Mouse (Mus musculus): Measurements from ENCODE around the gene Ypel3. TPM values are rescaled to one million over a fixed set of nuclear protein-coding genes. Genes with fewer than 3 reads are reported as not detected.

Gene Ypel3
- polyA plus RNA-seq, 1 experiment from 2014 or later = 84.9 TPM

DNA sequence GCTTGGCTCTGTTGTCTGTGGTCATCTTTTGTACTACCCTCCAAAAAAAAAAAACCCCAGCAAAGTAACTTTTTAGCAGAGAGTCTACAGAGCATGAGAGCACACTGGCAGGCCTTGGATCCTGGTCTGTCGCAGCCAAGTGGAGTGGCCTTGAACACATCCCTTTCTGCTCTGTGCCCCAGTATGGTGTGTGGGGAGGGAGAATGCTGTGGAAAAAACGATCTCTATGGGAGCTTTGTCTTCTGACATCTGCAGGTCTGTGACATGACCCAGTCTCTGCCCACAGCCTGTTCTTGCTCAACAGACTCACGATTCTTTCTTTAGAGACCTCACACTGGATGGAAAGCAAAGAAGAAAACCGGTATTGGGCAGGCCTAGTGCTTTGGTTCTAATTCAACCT lies 15.8 kb upstream of the Ypel3 start:
- Histone ChIP-seq H3K4me3 (ENCODE audit: low read depth, low read length) (peak overlapping the region; percentile 83), H3K4me2 (peak overlapping the region; percentile 96), H3K9me3 (replicated peaks; ENCODE audit: control insufficient read depth, low read length) (no peaks in the 10 kb centered on the region), H3K27ac (ENCODE audit: low read depth, low read length) (peak overlapping the region; percentile 69), H3K36me3 (ENCODE audit: control insufficient read depth, insufficient read depth, low read length) (peaks cover 11% of the 10 kb centered on the region), H3K27me3 (ENCODE audit: control insufficient read depth, insufficient read depth, low read length) (no peaks in the 10 kb centered on the region), H3K9ac (ENCODE audit: low read depth, low read length) (peak overlapping the region; percentile 6; the same call in 1 of the 2 replicates), H3K4me1 (ENCODE audit: control insufficient read depth, insufficient read depth, low read length) (peaks cover 25% of the 10 kb centered on the region)
- no peak for ATAC-seq (replicated peaks; ENCODE audit: insufficient number of reproducible peaks, low FRiP score, low TSS enrichment)
- WGBS (ENCODE audit: insufficient replicate concordance) = 61% methylated on average over 4 of the region's 4 CpGs

DNA sequence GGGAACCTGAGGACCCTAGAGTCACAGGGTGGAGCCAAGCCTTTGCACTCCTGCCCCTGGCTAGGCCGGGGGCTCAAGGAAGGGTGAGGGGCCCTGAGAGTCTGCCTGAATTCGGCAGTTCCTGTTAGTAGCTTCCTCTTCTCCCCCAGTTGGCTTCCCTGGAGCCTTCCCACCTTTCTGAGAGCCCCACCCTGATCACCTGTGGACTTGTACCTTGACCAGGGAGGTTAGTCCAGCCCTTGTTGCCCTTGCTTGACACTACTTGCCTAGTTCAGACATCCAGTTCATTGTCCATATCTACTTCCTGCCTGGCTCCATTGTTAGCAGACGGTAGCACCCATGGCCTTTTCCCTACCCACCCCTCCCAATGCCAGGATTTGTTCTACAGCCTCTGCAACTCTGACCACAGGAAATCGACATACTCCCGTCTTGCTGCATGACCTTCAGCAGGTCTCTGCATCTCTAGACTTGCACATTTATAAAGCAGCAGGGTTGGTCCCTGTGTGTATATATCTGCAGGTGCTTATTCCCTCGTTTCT lies 15.2 kb upstream of the Ypel3 start:
- Histone ChIP-seq H3K27ac (ENCODE audit: low read depth, low read length) (peak overlapping the region; percentile 11; the same call in 1 of the 2 replicates), H3K4me2 (peak overlapping the region; percentile 96; the same call in 1 of the 2 replicates), H3K9ac (ENCODE audit: low read depth, low read length) (0 out of 2 replicates have a peak overlapping the region, but pooled peaks have one; percentile 6), H3K27me3 (ENCODE audit: control insufficient read depth, insufficient read depth, low read length) (no peaks in the 10 kb centered on the region), H3K4me3 (ENCODE audit: low read depth, low read length) (no peak overlapping the region), H3K36me3 (ENCODE audit: control insufficient read depth, insufficient read depth, low read length) (peaks cover 17% of the 10 kb centered on the region), H3K4me1 (ENCODE audit: control insufficient read depth, insufficient read depth, low read length) (peaks cover 27% of the 10 kb centered on the region), H3K9me3 (replicated peaks; ENCODE audit: control insufficient read depth, low read length) (no peaks in the 10 kb centered on the region)
- 56% methylated on average over 6 of the region's 6 CpGs for WGBS (ENCODE audit: insufficient replicate concordance)
- no peak for ATAC-seq (replicated peaks; ENCODE audit: insufficient number of reproducible peaks, low FRiP score, low TSS enrichment)

DNA sequence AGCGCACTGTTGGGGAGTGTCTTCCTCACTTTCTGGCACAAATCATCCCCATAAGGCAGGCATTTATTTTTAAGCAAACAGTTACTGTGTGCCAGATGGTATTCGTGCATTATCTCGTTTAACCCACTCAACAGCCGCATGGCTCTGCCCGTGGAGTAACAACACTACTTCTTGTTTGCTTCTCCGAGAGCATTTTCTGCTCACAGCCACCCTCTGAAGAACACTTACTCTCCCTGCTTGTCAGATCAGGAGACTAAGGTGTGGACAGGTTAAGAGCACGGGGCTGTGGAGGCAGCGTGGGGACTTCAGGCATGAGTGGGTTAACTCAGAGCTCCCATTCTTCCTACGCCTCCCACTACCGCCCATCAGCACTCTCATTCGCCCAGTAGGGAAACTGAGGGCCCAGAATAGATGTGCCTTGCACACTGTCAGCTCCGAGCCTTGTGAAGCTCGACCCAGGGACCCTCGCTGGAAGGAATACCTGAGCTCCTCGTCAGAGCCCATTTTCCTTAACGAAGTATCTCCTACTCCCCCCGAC lies 14.2 kb upstream of the Ypel3 start:
- no peak for ATAC-seq (replicated peaks; ENCODE audit: insufficient number of reproducible peaks, low FRiP score, low TSS enrichment)
- Histone ChIP-seq H3K27me3 (ENCODE audit: control insufficient read depth, insufficient read depth, low read length) (no peaks in the 10 kb centered on the region), H3K36me3 (ENCODE audit: control insufficient read depth, insufficient read depth, low read length) (peaks cover 17% of the 10 kb centered on the region)

DNA sequence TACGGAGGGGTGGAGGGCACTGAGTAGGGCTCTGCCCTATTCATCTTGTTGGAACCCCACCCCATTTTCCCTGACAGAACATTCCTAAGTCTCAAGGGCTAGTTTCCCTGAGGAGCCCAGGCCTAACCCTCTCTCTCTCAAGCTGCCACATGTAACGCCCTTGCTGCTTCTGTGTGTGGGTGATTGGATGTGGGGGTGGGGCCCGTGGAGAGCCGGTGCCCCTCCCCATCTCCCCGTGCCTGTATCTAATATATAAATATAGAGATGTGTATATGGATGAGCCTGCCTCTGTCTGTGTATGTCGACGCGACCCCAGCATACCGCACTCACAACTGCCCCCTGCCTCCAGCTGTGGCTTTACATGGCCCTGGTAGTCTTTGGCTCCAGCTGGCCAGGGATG lies 11.2 kb upstream of the Ypel3 start:
- Histone ChIP-seq H3K4me1 (ENCODE audit: control insufficient read depth, insufficient read depth, low read length) (peaks cover 20% of the 10 kb centered on the region), H3K27ac (ENCODE audit: low read depth, low read length) (no peak overlapping the region), H3K36me3 (ENCODE audit: control insufficient read depth, insufficient read depth, low read length) (peaks cover 21% of the 10 kb centered on the region), H3K9me3 (replicated peaks; ENCODE audit: control insufficient read depth, low read length) (no peaks in the 10 kb centered on the region), H3K4me3 (ENCODE audit: low read depth, low read length) (no peak overlapping the region), H3K9ac (ENCODE audit: low read depth, low read length) (no peak overlapping the region), H3K27me3 (ENCODE audit: control insufficient read depth, insufficient read depth, low read length) (no peaks in the 10 kb centered on the region), H3K4me2 (no peak overlapping the region)
- no peak for ATAC-seq (replicated peaks; ENCODE audit: insufficient number of reproducible peaks, low FRiP score, low TSS enrichment)
- 81% methylated on average over 9 of the region's 9 CpGs for WGBS (ENCODE audit: insufficient replicate concordance)

More for the DNA sequence above, 14.2 kb upstream of the Ypel3 start:
- H3K4me3 ChIP-seq (ENCODE audit: low read depth, low read length) = no peak overlapping the region
- no peak overlapping the region; the same call in 1 of the 2 replicates for H3K4me2 ChIP-seq
- H3K9me3 ChIP-seq (replicated peaks; ENCODE audit: control insufficient read depth, low read length) = no peaks in the 10 kb centered on the region
- peaks cover 27% of the 10 kb centered on the region for H3K4me1 ChIP-seq (ENCODE audit: control insufficient read depth, insufficient read depth, low read length)
- 51% methylated on average over 17 of the region's 17 CpGs for WGBS (ENCODE audit: insufficient replicate concordance)
- no peak overlapping the region for H3K27ac ChIP-seq (ENCODE audit: low read depth, low read length)
- no peak overlapping the region for H3K9ac ChIP-seq (ENCODE audit: low read depth, low read length)

DNA sequence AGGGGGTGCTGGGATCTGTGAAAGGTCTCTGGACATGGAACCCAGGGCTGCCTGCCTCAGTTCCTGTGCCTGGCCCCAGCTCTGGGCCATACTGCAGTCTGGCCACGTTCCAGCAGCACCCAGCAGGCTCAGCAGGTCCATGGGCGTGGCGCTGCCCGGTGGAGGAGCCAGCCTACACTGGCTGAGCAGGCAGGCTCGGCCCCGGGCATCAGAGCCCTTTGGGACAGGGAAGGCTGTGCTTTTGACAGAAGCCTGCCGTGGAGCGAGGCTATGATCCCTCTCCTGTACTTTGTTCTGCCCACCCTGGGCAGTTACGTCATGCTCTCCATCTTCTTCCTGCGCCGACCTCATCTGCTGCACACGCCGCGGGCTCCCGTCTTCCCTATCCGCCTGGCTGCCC lies 10.6 kb upstream of the Ypel3 start, which contains the start of gene Gdpd3:
Gene Gdpd3 (plus strand): TSS at position 134 of the 400 bp plus-strand sequence.
- no peak within 1 kb of the TSS for H3K4me3 ChIP-seq (ENCODE audit: low read depth, low read length)
- no peak within 1 kb of the TSS for H3K9ac ChIP-seq (ENCODE audit: low read depth, low read length)
- H3K27ac ChIP-seq (ENCODE audit: low read depth, low read length) = no peak within 1 kb of the TSS
- WGBS (ENCODE audit: insufficient replicate concordance) = 91% methylated on average over 16 of the region's 16 CpGs
- H3K36me3 ChIP-seq (ENCODE audit: control insufficient read depth, insufficient read depth, low read length) = peaks cover 24% of the 10 kb centered on the region
- H3K4me2 ChIP-seq = no peak within 1 kb of the TSS
- no peaks in the 10 kb centered on the region for H3K27me3 ChIP-seq (ENCODE audit: control insufficient read depth, insufficient read depth, low read length)
- H3K9me3 ChIP-seq (replicated peaks; ENCODE audit: control insufficient read depth, low read length) = no peaks in the 10 kb centered on the region
- peaks cover 14% of the 10 kb centered on the region for H3K4me1 ChIP-seq (ENCODE audit: control insufficient read depth, insufficient read depth, low read length)
- no peak for ATAC-seq (replicated peaks; ENCODE audit: insufficient number of reproducible peaks, low FRiP score, low TSS enrichment)

DNA sequence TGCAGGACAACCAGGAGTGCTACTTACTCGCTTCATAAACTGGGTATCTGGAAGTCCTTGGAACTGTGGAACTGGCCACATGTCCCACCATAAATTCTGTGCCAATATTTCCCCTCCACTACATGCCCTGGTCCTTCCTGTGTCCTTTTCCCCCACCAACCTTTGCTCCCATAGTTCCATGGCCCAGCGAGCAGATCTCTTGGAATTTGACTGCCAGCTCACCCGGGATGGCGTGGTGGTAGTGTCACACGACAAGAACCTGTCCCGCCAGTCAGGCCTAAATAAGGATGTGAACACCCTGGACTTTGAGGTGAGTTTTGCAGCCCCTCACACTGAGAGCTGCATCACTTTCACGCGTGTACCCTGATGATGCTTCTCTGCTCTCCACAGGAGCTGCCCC lies 9.8 kb upstream of the Ypel3 start:
- H3K27me3 ChIP-seq (ENCODE audit: control insufficient read depth, insufficient read depth, low read length) = no peaks in the 10 kb centered on the region
- H3K9me3 ChIP-seq (replicated peaks; ENCODE audit: control insufficient read depth, low read length) = no peaks in the 10 kb centered on the region
- no peak overlapping the region for H3K4me3 ChIP-seq (ENCODE audit: low read depth, low read length)
- H3K36me3 ChIP-seq (ENCODE audit: control insufficient read depth, insufficient read depth, low read length) = peaks cover 24% of the 10 kb centered on the region
- ATAC-seq (replicated peaks; ENCODE audit: insufficient number of reproducible peaks, low FRiP score, low TSS enrichment) = no peak
- peaks cover 9% of the 10 kb centered on the region for H3K4me1 ChIP-seq (ENCODE audit: control insufficient read depth, insufficient read depth, low read length)
- no peak overlapping the region for H3K9ac ChIP-seq (ENCODE audit: low read depth, low read length)
- no peak overlapping the region for H3K4me2 ChIP-seq
- no peak overlapping the region for H3K27ac ChIP-seq (ENCODE audit: low read depth, low read length)
- 84% methylated on average over 8 of the region's 8 CpGs for WGBS (ENCODE audit: insufficient replicate concordance)

DNA sequence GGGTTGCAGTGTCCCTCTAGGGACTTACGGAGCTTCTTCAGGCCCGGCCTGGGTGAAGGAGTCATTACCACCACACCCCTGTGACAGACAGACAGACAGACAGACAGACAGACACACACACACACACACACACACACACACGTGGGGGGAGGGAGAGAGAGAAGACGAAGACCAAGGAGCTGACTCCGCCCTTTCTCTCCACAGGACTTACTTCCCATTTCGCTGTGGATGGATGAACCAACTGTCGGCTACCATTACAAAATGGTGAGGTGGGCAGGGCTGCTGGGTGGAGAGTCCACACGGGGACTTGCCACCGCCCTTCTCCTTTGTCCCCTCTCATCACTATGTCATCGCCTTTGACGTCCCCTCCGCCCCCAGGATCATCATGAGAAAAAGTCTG lies 6.0 kb upstream of the Ypel3 start:
- H3K4me3 ChIP-seq (ENCODE audit: low read depth, low read length) = no peak overlapping the region
- peaks cover 3% of the 10 kb centered on the region; the same call in 1 of the 2 replicates for H3K4me1 ChIP-seq (ENCODE audit: control insufficient read depth, insufficient read depth, low read length)
- peaks cover 14% of the 10 kb centered on the region for H3K36me3 ChIP-seq (ENCODE audit: control insufficient read depth, insufficient read depth, low read length)
- no peak for ATAC-seq (replicated peaks; ENCODE audit: insufficient number of reproducible peaks, low FRiP score, low TSS enrichment)
- WGBS (ENCODE audit: insufficient replicate concordance) = 82% methylated on average over 12 of the region's 12 CpGs
- no peak overlapping the region for H3K9ac ChIP-seq (ENCODE audit: low read depth, low read length)
- H3K9me3 ChIP-seq (replicated peaks; ENCODE audit: control insufficient read depth, low read length) = no peaks in the 10 kb centered on the region
- H3K4me2 ChIP-seq = no peak overlapping the region
- no peak overlapping the region for H3K27ac ChIP-seq (ENCODE audit: low read depth, low read length)
- H3K27me3 ChIP-seq (ENCODE audit: control insufficient read depth, insufficient read depth, low read length) = no peaks in the 10 kb centered on the region

DNA sequence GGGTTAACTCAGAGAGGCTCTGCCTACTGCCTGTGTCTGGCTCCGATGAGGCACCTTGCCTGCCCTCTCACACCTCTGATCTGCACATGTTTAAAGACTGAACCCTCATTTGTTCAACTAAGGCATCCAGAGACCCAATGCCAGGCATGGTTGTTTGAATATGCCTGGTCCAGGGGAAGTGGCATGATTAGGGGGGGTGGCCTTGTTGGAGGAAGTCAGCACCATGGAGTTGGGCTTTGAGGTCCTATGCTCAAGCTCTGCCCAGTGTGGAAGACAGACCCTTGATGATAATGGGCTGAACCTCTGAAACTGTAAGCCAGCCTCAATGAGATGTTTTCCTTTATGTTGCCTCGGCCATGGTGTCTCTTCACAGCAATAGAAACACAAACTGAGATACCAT lies 3.4 kb upstream of the Ypel3 start:
- Histone ChIP-seq H3K4me1 (ENCODE audit: control insufficient read depth, insufficient read depth, low read length) (peaks cover 18% of the 10 kb centered on the region), H3K27ac (ENCODE audit: low read depth, low read length) (no peak overlapping the region), H3K4me3 (ENCODE audit: low read depth, low read length) (no peak overlapping the region), H3K9ac (ENCODE audit: low read depth, low read length) (no peak overlapping the region), H3K36me3 (ENCODE audit: control insufficient read depth, insufficient read depth, low read length) (peaks cover 4% of the 10 kb centered on the region), H3K9me3 (replicated peaks; ENCODE audit: control insufficient read depth, low read length) (no peaks in the 10 kb centered on the region), H3K27me3 (ENCODE audit: control insufficient read depth, insufficient read depth, low read length) (no peaks in the 10 kb centered on the region), H3K4me2 (no peak overlapping the region)
- ATAC-seq (replicated peaks; ENCODE audit: insufficient number of reproducible peaks, low FRiP score, low TSS enrichment) = no peak
- 85% methylated on average over 2 of the region's 2 CpGs for WGBS (ENCODE audit: insufficient replicate concordance)

DNA sequence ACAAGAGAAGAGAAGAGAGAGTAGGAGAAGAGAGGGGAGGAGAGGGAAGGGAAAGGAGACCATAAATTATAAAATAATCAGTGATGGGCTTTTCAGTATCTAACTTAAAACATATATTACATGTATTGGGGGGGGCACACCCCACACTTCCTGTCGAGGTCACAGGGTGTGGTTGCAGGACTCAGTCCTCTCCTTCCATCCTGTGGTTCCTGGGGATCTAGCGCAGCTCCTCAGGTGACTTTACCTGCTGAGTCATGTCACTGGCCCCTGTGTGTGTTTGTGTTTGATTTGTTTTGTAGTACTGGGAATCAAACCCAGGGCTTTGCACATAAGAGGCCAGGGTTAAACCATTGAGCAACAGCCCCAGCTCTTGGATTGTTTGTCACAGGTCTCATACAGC lies 2.3 kb upstream of the Ypel3 start:
- Histone ChIP-seq H3K27me3 (ENCODE audit: control insufficient read depth, insufficient read depth, low read length) (no peaks in the 10 kb centered on the region), H3K4me2 (no peak overlapping the region), H3K36me3 (ENCODE audit: control insufficient read depth, insufficient read depth, low read length) (peaks cover 3% of the 10 kb centered on the region; the same call in 1 of the 2 replicates), H3K27ac (ENCODE audit: low read depth, low read length) (no peak overlapping the region), H3K9me3 (replicated peaks; ENCODE audit: control insufficient read depth, low read length) (no peaks in the 10 kb centered on the region), H3K9ac (ENCODE audit: low read depth, low read length) (no peak overlapping the region), H3K4me3 (ENCODE audit: low read depth, low read length) (no peak overlapping the region), H3K4me1 (ENCODE audit: control insufficient read depth, insufficient read depth, low read length) (peaks cover 18% of the 10 kb centered on the region)
- no peak for ATAC-seq (replicated peaks; ENCODE audit: insufficient number of reproducible peaks, low FRiP score, low TSS enrichment)
- 75% methylated on average over 2 of the region's 2 CpGs for WGBS (ENCODE audit: insufficient replicate concordance)

Data from heart, embryonic 11.5 days (tissue).